Mouse (Mus musculus) gastrocnemius, postnatal 36 days (tissue): Measurements from ENCODE around the gene Fam24b. TPM values are rescaled to one million over a fixed set of nuclear protein-coding genes. Genes with fewer than 3 reads are reported as not detected.

Experiments used
- total RNA-seq, 2 experiments: library from RNA; stranded (reverse); gene quantifications; 2 replicates each; pipeline ENCODE4 v1.2.3; 2021

Gene Fam24b
- total RNA-seq, 2 experiments from 2014 or later: not detected

Other genes with a start within 250 kb of the Fam24b start
- gene 4933402N03Rik, start 183.2 kb downstream of the Fam24b start, total RNA-seq: not detected
- gene 5430419D17Rik, start 155.1 kb downstream of the Fam24b start, total RNA-seq: not detected
- gene Cuzd1, start 7.2 kb downstream of the Fam24b start, total RNA-seq: under 1 TPM; 0.26 to 0.44 TPM
- gene Fam24a, start 4.3 kb upstream of the Fam24b start, total RNA-seq: not detected
- gene 2310057M21Rik, start 33.2 kb upstream of the Fam24b start, total RNA-seq: 10 to 100 TPM; 16.6 to 19.7 TPM
- 10 to 100 TPM; 38.3 to 39.5 TPM for gene Pstk, start 41.6 kb upstream of the Fam24b start, total RNA-seq
- 10 to 100 TPM; 21.6 to 25.6 TPM for gene Ikzf5, start 81.0 kb upstream of the Fam24b start, total RNA-seq
- gene Acadsb, start 81.1 kb upstream of the Fam24b start, total RNA-seq: 100 to 1,000 TPM; 113 to 145 TPM
- not detected for gene Hmx3, start 213.4 kb upstream of the Fam24b start, total RNA-seq
- not detected for gene Hmx2, start 219.3 kb upstream of the Fam24b start, total RNA-seq
- 10 to 100 TPM; 26.9 to 30.5 TPM for gene Bub3, start 230.7 kb upstream of the Fam24b start, total RNA-seq